Mouse (Mus musculus): ENCODE measurements around the gene Zfp385a.

The Zfp385a gene

GRCm38 (mm10) chr15:103339961-103340337 lies at the start of gene Zfp385a:
TSS of gene Zfp385a (minus strand) at chr15:103340093.
- no peak for DNase-seq (ENCODE audit: low read depth, low spot score)

GRCm38 (mm10) chr15:103388556-103389145 lies 48.8 kb upstream of the Zfp385a start:
- no peak for DNase-seq (ENCODE audit: low read depth, low spot score)

GRCm38 (mm10) chr15:103383771-103384488 lies 44.0 kb upstream of the Zfp385a start:
- DNase-seq (ENCODE audit: low read depth, low spot score), result no peak

- no peak for DNase-seq (ENCODE audit: low read depth, low spot score)
Measured at GRCm38 (mm10) chr15:103382795-103383406, 43.0 kb upstream of the Zfp385a start.

GRCm38 (mm10) chr15:103382075-103382474 lies 42.2 kb upstream of the Zfp385a start:
- no peak for DNase-seq (ENCODE audit: low read depth, low spot score)

GRCm38 (mm10) chr15:103378665-103379356 lies 38.9 kb upstream of the Zfp385a start:
- no peak for DNase-seq (ENCODE audit: low read depth, low spot score)

GRCm38 (mm10) chr15:103377752-103378664 lies 38.1 kb upstream of the Zfp385a start:
- DNase-seq (ENCODE audit: low read depth, low spot score), result no peak

- no peak for DNase-seq (ENCODE audit: low read depth, low spot score)
Measured at GRCm38 (mm10) chr15:103376837-103377269, 37.0 kb upstream of the Zfp385a start.

GRCm38 (mm10) chr15:103375112-103375800 lies 35.4 kb upstream of the Zfp385a start:
- no peak for DNase-seq (ENCODE audit: low read depth, low spot score)

- DNase-seq (ENCODE audit: low read depth, low spot score), result no peak
Measured at GRCm38 (mm10) chr15:103372461-103372860, 32.6 kb upstream of the Zfp385a start.

GRCm38 (mm10) chr15:103371741-103372140 lies 31.8 kb upstream of the Zfp385a start:
- DNase-seq (ENCODE audit: low read depth, low spot score), result no peak

- no peak for DNase-seq (ENCODE audit: low read depth, low spot score)
Measured at GRCm38 (mm10) chr15:103371208-103371607, 31.3 kb upstream of the Zfp385a start.

GRCm38 (mm10) chr15:103370462-103370861 lies 30.6 kb upstream of the Zfp385a start:
- no peak for DNase-seq (ENCODE audit: low read depth, low spot score)

GRCm38 (mm10) chr15:103369123-103369522 lies 29.2 kb upstream of the Zfp385a start:
- DNase-seq (ENCODE audit: low read depth, low spot score), result no peak

GRCm38 (mm10) chr15:103368179-103368940 lies 28.5 kb upstream of the Zfp385a start:
- no peak for DNase-seq (ENCODE audit: low read depth, low spot score)

- no peak for DNase-seq (ENCODE audit: low read depth, low spot score)
Measured at GRCm38 (mm10) chr15:103366376-103367149, 26.7 kb upstream of the Zfp385a start, which contains the start of gene Itga5. TSS of gene Itga5 (minus strand) at chr15:103366763.

GRCm38 (mm10) chr15:103365471-103366375 lies 25.8 kb upstream of the Zfp385a start:
- DNase-seq (ENCODE audit: low read depth, low spot score), result no peak

GRCm38 (mm10) chr15:103364761-103365160 lies 24.9 kb upstream of the Zfp385a start:
- DNase-seq (ENCODE audit: low read depth, low spot score), result no peak
